Mouse (Mus musculus) heart, embryonic 10.5 days (tissue): ENCODE measurements around the gene Defb36. TPM values are rescaled to one million over a fixed set of nuclear protein-coding genes. Genes with fewer than 3 reads are reported as not detected.
A peak's percentile ranks its signal among the peaks of the same experiment; 100 is the strongest.

Source experiments
- DNase-seq: peaks from one replicate; pipeline ENCODE4 v3.0.0-alpha.2; 2017; ENCODE audit warnings: low spot score
- H3K27ac ChIP-seq: fragments of 300-500 bp; sonication (generic); 2 replicates; pipeline ENCODE4 v1.5.1; 2016; ENCODE audit warnings: mild to moderate bottlenecking
- H3K27me3 ChIP-seq: fragments of 300-500 bp; sonication (generic); 2 replicates; pipeline ENCODE4 v1.6.1; 2016; ENCODE audit warnings: mild to moderate bottlenecking; ENCODE audit not compliant: poor library complexity, insufficient read depth, severe bottlenecking
- H3K36me3 ChIP-seq: fragments of 300-500 bp; sonication (generic); 2 replicates; pipeline ENCODE4 v1.6.1; 2016; ENCODE audit warnings: mild to moderate bottlenecking, moderate library complexity
- H3K4me1 ChIP-seq: fragments of 300-500 bp; sonication (generic); 2 replicates; pipeline ENCODE4 v1.6.1; 2016; ENCODE audit warnings: mild to moderate bottlenecking
- H3K4me3 ChIP-seq: fragments of 300-500 bp; sonication (generic); 2 replicates; pipeline ENCODE4 v1.5.1; 2016; ENCODE audit warnings: mild to moderate bottlenecking, moderate library complexity
- H3K9me3 ChIP-seq: fragments of 300-500 bp; sonication (generic); 2 replicates; pipeline ENCODE4 v1.6.1; 2016; ENCODE audit warnings: mild to moderate bottlenecking, moderate library complexity
- WGBS: fragments of 180-500 bp; shearing (Covaris S2); methylation state at CpG from one replicate; pipeline ENCODE4 v1.1.7; 2016; 5-methylcytosine and 5-hydroxymethylcytosine counted together
- polyA plus RNA-seq: library from polyadenylated mRNA; unstranded; fragments of >200 nt; fragmentation: Nextera tagmentation; extraction: Ambion mirVana; gene quantifications from 2 replicates; pipeline ENCODE4 v1.2.1, GENCODE M21; 2016

Defb36 gene
- polyA plus RNA-seq, 1 experiment from 2014 or later: not detected

GRCm38 (mm10) chr2:152600076-152600475, 4.1 kb upstream of the Defb36 start:
- H3K9me3 ChIP-seq: no peaks in the 10 kb centered on the region
- H3K27me3 ChIP-seq: no peaks in the 10 kb centered on the region
- 78% methylated on average over 6 of the region's 6 CpGs for WGBS
- no peaks in the 10 kb centered on the region for H3K36me3 ChIP-seq
- no peaks in the 10 kb centered on the region for H3K4me1 ChIP-seq
- no peak overlapping the region for H3K4me3 ChIP-seq
- no peak overlapping the region for H3K27ac ChIP-seq
- DNase-seq: no peak

- Histone ChIP-seq H3K36me3 (no peaks in the 10 kb centered on the region), H3K4me1 (no peaks in the 10 kb centered on the region), H3K27me3 (no peaks in the 10 kb centered on the region), H3K27ac (no peak overlapping the region), H3K4me3 (no peak overlapping the region), H3K9me3 (no peaks in the 10 kb centered on the region)
- DNase-seq: no peak
- WGBS: 70% methylated on average over 4 of the region's 4 CpGs
These were observed 2.7 kb upstream of the Defb36 start for GRCm38 (mm10) chr2:152601275-152601960.

- no peaks in the 10 kb centered on the region for H3K27me3 ChIP-seq
- H3K27ac ChIP-seq: no peak overlapping the region
- DNase-seq: no peak
- no peaks in the 10 kb centered on the region for H3K9me3 ChIP-seq
- no peaks in the 10 kb centered on the region for H3K36me3 ChIP-seq
- peaks cover 11% of the 10 kb centered on the region; the same call in 1 of the 2 replicates for H3K4me1 ChIP-seq
- 64% methylated on average over 6 of the region's 6 CpGs for WGBS
- H3K4me3 ChIP-seq: no peak overlapping the region
These were observed 3.6 kb downstream of the Defb36 start for GRCm38 (mm10) chr2:152607746-152608145.

GRCm38 (mm10) chr2:152608719-152609118, 4.6 kb downstream of the Defb36 start:
- DNase-seq: no peak
- no peak overlapping the region for H3K4me3 ChIP-seq
- WGBS: 86% methylated on average over 1 of the region's 1 CpGs
- H3K4me1 ChIP-seq: peaks cover 11% of the 10 kb centered on the region; the same call in 1 of the 2 replicates
- no peaks in the 10 kb centered on the region for H3K27me3 ChIP-seq
- H3K9me3 ChIP-seq: no peaks in the 10 kb centered on the region
- no peaks in the 10 kb centered on the region for H3K36me3 ChIP-seq
- no peak overlapping the region for H3K27ac ChIP-seq

DNA sequence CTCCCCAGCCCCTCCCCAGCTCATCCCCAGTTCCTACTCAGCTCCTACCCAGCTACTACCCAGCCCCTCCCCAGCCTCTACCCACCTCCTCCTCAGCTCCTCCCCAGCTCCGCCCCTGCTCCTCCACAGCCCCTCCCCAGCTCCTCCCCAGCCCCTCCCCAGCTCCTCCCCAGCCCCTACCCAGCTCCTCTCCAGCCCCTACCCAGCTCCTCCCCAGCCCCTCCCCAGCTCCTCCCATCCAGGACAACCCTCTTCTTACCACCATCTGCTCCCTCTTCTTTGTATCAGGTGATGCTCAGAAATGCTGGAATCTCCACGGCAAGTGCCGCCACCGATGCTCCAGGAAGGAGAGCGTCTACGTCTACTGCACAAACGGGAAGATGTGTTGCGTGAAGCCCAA, 8.1 kb downstream of the Defb36 start:
- H3K36me3 ChIP-seq: no peaks in the 10 kb centered on the region
- H3K9me3 ChIP-seq: no peaks in the 10 kb centered on the region
- H3K4me3 ChIP-seq: no peak overlapping the region; the same call in 1 of the 2 replicates
- 36% methylated on average over 7 of the region's 8 CpGs for WGBS
- DNase-seq: no peak
- no peaks in the 10 kb centered on the region for H3K27me3 ChIP-seq
- H3K27ac ChIP-seq: no peak overlapping the region; the same call in 1 of the 2 replicates
- peaks cover 11% of the 10 kb centered on the region; the same call in 1 of the 2 replicates for H3K4me1 ChIP-seq

GRCm38 (mm10) chr2:152615563-152615962, 11.4 kb downstream of the Defb36 start:
- Histone ChIP-seq H3K27ac (no peak overlapping the region), H3K4me3 (no peak overlapping the region), H3K27me3 (0 out of 2 replicates have a peak, but pooled peaks cover under 1% of the 10 kb centered on the region), H3K9me3 (no peaks in the 10 kb centered on the region), H3K36me3 (no peaks in the 10 kb centered on the region), H3K4me1 (peaks cover 7% of the 10 kb centered on the region; the same call in 1 of the 2 replicates)
- WGBS: 8% methylated on average over 7 of the region's 7 CpGs
- DNase-seq: peak; percentile 85

- 51% methylated on average over 6 of the region's 6 CpGs for WGBS
These were observed 12.3 kb downstream of the Defb36 start for GRCm38 (mm10) chr2:152616470-152616869.

DNA sequence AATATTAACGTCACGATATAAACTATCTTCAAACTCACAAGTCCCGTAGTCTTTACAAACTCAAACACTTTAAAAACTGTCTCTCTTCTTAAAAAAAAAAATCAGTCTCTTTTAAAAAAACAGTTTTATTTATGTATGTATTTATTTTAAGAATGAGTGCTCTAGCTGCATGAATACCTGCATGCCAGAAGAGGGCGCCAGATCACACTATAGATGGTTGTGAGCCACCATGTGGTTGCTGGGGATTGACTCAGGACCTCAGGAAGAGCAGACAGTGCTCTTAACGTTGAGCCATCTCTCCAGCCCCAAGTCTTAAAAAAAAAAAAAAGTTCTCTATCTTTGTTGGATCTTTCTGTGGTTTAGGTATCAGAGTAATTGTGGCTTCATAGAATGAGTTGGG, 13.2 kb downstream of the Defb36 start:
- Histone ChIP-seq H3K9me3 (no peaks in the 10 kb centered on the region), H3K27me3 (peaks cover 13% of the 10 kb centered on the region; the same call in 1 of the 2 replicates), H3K27ac (no peak overlapping the region), H3K36me3 (no peaks in the 10 kb centered on the region), H3K4me1 (peaks cover 2% of the 10 kb centered on the region; the same call in 1 of the 2 replicates), H3K4me3 (no peak overlapping the region)
- DNase-seq: no peak
- 60% methylated on average over 5 of the region's 5 CpGs for WGBS

More at GRCm38 (mm10) chr2:152616470-152616869, 12.3 kb downstream of the Defb36 start:
- DNase-seq: no peak
- no peaks in the 10 kb centered on the region for H3K36me3 ChIP-seq
- H3K27me3 ChIP-seq: 0 out of 2 replicates have a peak, but pooled peaks cover 6% of the 10 kb centered on the region
- no peak overlapping the region for H3K27ac ChIP-seq
- no peaks in the 10 kb centered on the region for H3K9me3 ChIP-seq
- H3K4me1 ChIP-seq: peaks cover 7% of the 10 kb centered on the region; the same call in 1 of the 2 replicates
- no peak overlapping the region for H3K4me3 ChIP-seq

GRCm38 (mm10) chr2:152620367-152621134, 16.4 kb downstream of the Defb36 start:
- no peak overlapping the region for H3K4me3 ChIP-seq
- no peaks in the 10 kb centered on the region for H3K4me1 ChIP-seq
- DNase-seq: no peak
- H3K36me3 ChIP-seq: no peaks in the 10 kb centered on the region
- H3K9me3 ChIP-seq: no peaks in the 10 kb centered on the region
- H3K27me3 ChIP-seq: peaks cover 24% of the 10 kb centered on the region
- H3K27ac ChIP-seq: no peak overlapping the region
- WGBS: 66% methylated on average over 9 of the region's 9 CpGs

DNA sequence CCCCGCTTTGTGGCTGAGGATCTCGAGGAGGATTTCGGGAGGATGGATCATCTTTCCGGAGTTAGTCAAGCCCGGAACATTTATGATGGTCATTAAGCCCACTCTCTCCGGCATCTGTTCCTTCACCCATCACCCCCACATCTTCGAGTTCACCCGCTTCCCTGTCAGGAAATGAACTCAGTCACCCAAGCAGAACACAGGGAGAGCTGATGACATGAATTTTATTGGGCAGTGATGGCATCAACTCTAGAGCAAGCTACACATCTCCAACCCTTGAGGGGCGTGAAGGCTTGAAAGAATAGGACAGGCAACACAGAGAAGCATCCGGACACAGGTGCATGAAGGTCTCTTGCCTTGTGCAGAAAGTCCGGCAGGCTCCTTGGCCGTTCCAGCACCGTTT, 18.0 kb downstream of the Defb36 start:
- no peak for DNase-seq
- Histone ChIP-seq H3K27me3 (peaks cover 40% of the 10 kb centered on the region), H3K36me3 (no peaks in the 10 kb centered on the region), H3K4me3 (no peak overlapping the region), H3K27ac (no peak overlapping the region), H3K4me1 (peaks cover 11% of the 10 kb centered on the region), H3K9me3 (no peaks in the 10 kb centered on the region)
- 84% methylated on average over 13 of the region's 13 CpGs for WGBS

GRCm38 (mm10) chr2:152622953-152623352, 18.8 kb downstream of the Defb36 start, which contains the start of gene Defb25:
Defb25 (minus strand) TSS chr2:152623053.
- no peak for DNase-seq
- Histone ChIP-seq H3K27me3 (peaks cover 48% of the 10 kb centered on the region), H3K9me3 (no peaks in the 10 kb centered on the region), H3K4me1 (peaks cover 19% of the 10 kb centered on the region), H3K27ac (no peak within 1 kb of the TSS), H3K4me3 (no peak within 1 kb of the TSS), H3K36me3 (no peaks in the 10 kb centered on the region)
- 85% methylated on average over 7 of the region's 7 CpGs for WGBS

- H3K4me3 ChIP-seq: no peak overlapping the region
- peaks cover 28% of the 10 kb centered on the region for H3K4me1 ChIP-seq
- 79% methylated on average over 2 of the region's 2 CpGs for WGBS
- no peak for DNase-seq
- H3K36me3 ChIP-seq: no peaks in the 10 kb centered on the region
- H3K9me3 ChIP-seq: no peaks in the 10 kb centered on the region
- H3K27me3 ChIP-seq: peaks cover 63% of the 10 kb centered on the region
- no peak overlapping the region for H3K27ac ChIP-seq
These were observed 20.4 kb downstream of the Defb36 start for GRCm38 (mm10) chr2:152624566-152624965.

DNA sequence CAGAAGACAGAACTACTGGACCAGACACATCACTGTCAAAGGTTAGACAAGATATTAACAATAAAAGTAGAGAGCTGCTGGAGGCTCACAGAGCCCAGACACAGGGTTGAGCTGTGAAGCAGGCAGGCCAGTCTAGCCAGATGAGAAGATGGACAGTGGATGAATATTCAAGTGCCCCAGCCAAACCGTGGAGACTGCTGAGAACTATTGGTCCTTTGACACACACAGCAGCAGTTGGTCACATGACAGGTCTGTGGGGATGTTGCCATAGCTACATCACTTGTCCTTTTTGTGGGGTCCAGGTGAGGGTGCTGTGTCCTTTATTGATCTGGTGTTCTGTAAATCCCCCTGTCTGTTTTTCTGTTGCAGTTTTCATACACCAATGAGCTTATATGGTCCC, 21.1 kb downstream of the Defb36 start:
- DNase-seq: no peak
- H3K27me3 ChIP-seq: peaks cover 63% of the 10 kb centered on the region
- WGBS: 22% methylated on average over 1 of the region's 1 CpGs
- peaks cover 28% of the 10 kb centered on the region for H3K4me1 ChIP-seq
- H3K9me3 ChIP-seq: no peaks in the 10 kb centered on the region
- no peaks in the 10 kb centered on the region for H3K36me3 ChIP-seq
- H3K27ac ChIP-seq: no peak overlapping the region
- no peak overlapping the region for H3K4me3 ChIP-seq
